Mouse (Mus musculus) liver, postnatal 0 days (tissue): ENCODE data around the gene Tor2a. TPM values are rescaled to one million over a fixed set of nuclear protein-coding genes. Genes with fewer than 3 reads are reported as not detected.
A peak's percentile ranks its signal among the peaks of the same experiment; 100 is the strongest.

Source experiments
- ATAC-seq: fragments of 200-750 bp; cut with Nextera tagmentation; 2 replicates; pipeline ENCODE4 v1.8.0; 2017; ENCODE audit warnings: mild to moderate bottlenecking, moderate library complexity
- DNase-seq: peaks from one replicate; pipeline ENCODE4 v3.0.0-alpha.2; 2016
- H3K27ac ChIP-seq: fragments of 300-500 bp; sonication (generic); 2 replicates; pipeline ENCODE4 v1.5.1; 2014; ENCODE audit warnings: antibody characterized with exemption, moderate library complexity, mild to moderate bottlenecking, low read depth
- H3K27me3 ChIP-seq: fragments of 300-500 bp; sonication (generic); 2 replicates; pipeline ENCODE4 v1.6.1; 2014; ENCODE audit warnings: low read length, control low read depth, mixed read lengths; ENCODE audit not compliant: insufficient read depth
- H3K36me3 ChIP-seq: fragments of 300-500 bp; sonication (generic); replicated peaks from 2 replicates; pipeline ENCODE4 v1.6.1; 2014; ENCODE audit warnings: mild to moderate bottlenecking, control low read depth, low read length, moderate library complexity, mixed read lengths; ENCODE audit not compliant: insufficient read depth
- H3K4me1 ChIP-seq: fragments of 300-500 bp; sonication (generic); 2 replicates; pipeline ENCODE4 v1.6.1; 2014; ENCODE audit warnings: antibody characterized with exemption, mild to moderate bottlenecking, control low read depth; ENCODE audit not compliant: insufficient read depth
- H3K4me2 ChIP-seq: fragments of 300-500 bp; sonication (generic); 2 replicates; pipeline ENCODE4 v1.6.1; 2014; ENCODE audit warnings: low read depth, mild to moderate bottlenecking, low read length, moderate library complexity, mixed read lengths
- H3K4me3 ChIP-seq: fragments of 300-500 bp; sonication (generic); 2 replicates; pipeline ENCODE4 v1.5.1; 2014; ENCODE audit warnings: low read depth, low read length
- H3K9ac ChIP-seq: fragments of 300-500 bp; sonication (generic); replicated peaks from 2 replicates; pipeline ENCODE4 v1.6.1; 2014; ENCODE audit warnings: mild to moderate bottlenecking, moderate library complexity
- H3K9me3 ChIP-seq: fragments of 300-500 bp; sonication (generic); 2 replicates; pipeline ENCODE4 v1.6.1; 2016; ENCODE audit warnings: mild to moderate bottlenecking, control low read depth, low read length, mixed read lengths
- CTCF ChIP-seq: sonication (generic); IDR thresholded peaks from 2 replicates; pipeline ENCODE4 v1.5.1; 2016; ENCODE audit warnings: antibody characterized with exemption, low read depth
- EP300 ChIP-seq: IDR thresholded peaks from 2 replicates; pipeline ENCODE4 v1.6.1; 2016; ENCODE audit warnings: antibody characterized with exemption, low read depth, mild to moderate bottlenecking
- WGBS: fragments of 180-500 bp; shearing (Covaris S2); extraction: QIAGEN DNeasy Blood & Tissue Kit; methylation state at CpG from one replicate; pipeline ENCODE4 v1.1.7; 2014; ENCODE audit not compliant: insufficient replicate concordance; 5-methylcytosine and 5-hydroxymethylcytosine counted together
- polyA plus RNA-seq: library from polyadenylated mRNA; unstranded; fragments of >200 nt; fragmentation: Nextera tagmentation; extraction: Ambion mirVana; gene quantifications from 2 replicates; pipeline ENCODE4 v1.2.1, GENCODE M21; 2015

The Tor2a gene
- polyA plus RNA-seq, 1 experiment from 2014 or later = 34.6 TPM

- 73% methylated on average over 18 of the region's 18 CpGs for WGBS
- DNase-seq (no peak), ATAC-seq (0 out of 2 replicates have a peak, but pooled peaks have one; percentile 25)
- Histone ChIP-seq H3K27ac (no peak overlapping the region), H3K4me2 (no peak overlapping the region), H3K9ac (no peak overlapping the region), H3K36me3 (peaks cover 20% of the 10 kb centered on the region), H3K4me1 (0 out of 2 replicates have a peak, but pooled peaks cover 8% of the 10 kb centered on the region), H3K27me3 (peaks cover 6% of the 10 kb centered on the region; the same call in 1 of the 2 replicates), H3K9me3 (no peaks in the 10 kb centered on the region), H3K4me3 (no peak overlapping the region)
- no peak for TF ChIP-seq EP300
- TF ChIP-seq CTCF = no peak
Measured at GRCm38 (mm10) chr2:32742173-32742531, 14.9 kb upstream of the Tor2a start.

GRCm38 (mm10) chr2:32744272-32744982 lies 12.6 kb upstream of the Tor2a start:
- Histone ChIP-seq H3K4me3 (no peak overlapping the region), H3K4me1 (0 out of 2 replicates have a peak, but pooled peaks cover 8% of the 10 kb centered on the region), H3K4me2 (no peak overlapping the region), H3K36me3 (peaks cover 23% of the 10 kb centered on the region), H3K9me3 (no peaks in the 10 kb centered on the region), H3K9ac (no peak overlapping the region), H3K27me3 (peaks cover 6% of the 10 kb centered on the region; the same call in 1 of the 2 replicates), H3K27ac (no peak overlapping the region)
- 69% methylated on average over 15 of the region's 15 CpGs for WGBS
- TF ChIP-seq EP300 = no peak
- TF ChIP-seq CTCF = no peak
- ATAC-seq (no peak), DNase-seq (no peak)

GRCm38 (mm10) chr2:32749082-32749481 lies 8.0 kb upstream of the Tor2a start:
- H3K36me3 ChIP-seq = peaks cover 46% of the 10 kb centered on the region
- TF ChIP-seq EP300 (no peak), CTCF (no peak)
- H3K27me3 ChIP-seq = no peaks in the 10 kb centered on the region
- DNase-seq (no peak), ATAC-seq (no peak)
- WGBS = 82% methylated on average over 16 of the region's 16 CpGs
- no peak overlapping the region for H3K9ac ChIP-seq
- H3K4me3 ChIP-seq = no peak overlapping the region
- H3K4me2 ChIP-seq = no peak overlapping the region
- no peaks in the 10 kb centered on the region; the same call in 1 of the 2 replicates for H3K4me1 ChIP-seq
- H3K27ac ChIP-seq = no peak overlapping the region
- H3K9me3 ChIP-seq = no peaks in the 10 kb centered on the region

GRCm38 (mm10) chr2:32750199-32750598 lies 6.8 kb upstream of the Tor2a start:
- DNase-seq = no peak
- Histone ChIP-seq H3K4me2 (no peak overlapping the region), H3K36me3 (peaks cover 55% of the 10 kb centered on the region), H3K9ac (no peak overlapping the region), H3K9me3 (no peaks in the 10 kb centered on the region), H3K4me1 (no peaks in the 10 kb centered on the region; the same call in 1 of the 2 replicates), H3K4me3 (no peak overlapping the region), H3K27ac (no peak overlapping the region), H3K27me3 (no peaks in the 10 kb centered on the region)
- no peak for ATAC-seq
- TF ChIP-seq EP300 (no peak), CTCF (peak; percentile 39; the same call in 1 of the 2 replicates)
- WGBS = 69% methylated on average over 7 of the region's 7 CpGs

GRCm38 (mm10) chr2:32750887-32751664 lies 6.0 kb upstream of the Tor2a start:
- Histone ChIP-seq H3K4me1 (no peaks in the 10 kb centered on the region; the same call in 1 of the 2 replicates), H3K27ac (peak overlapping the region; percentile 70), H3K4me3 (peak overlapping the region; percentile 31), H3K9ac (no peak overlapping the region), H3K36me3 (peaks cover 52% of the 10 kb centered on the region), H3K4me2 (peak overlapping the region; percentile 63), H3K9me3 (no peaks in the 10 kb centered on the region), H3K27me3 (no peaks in the 10 kb centered on the region)
- 58% methylated on average over 31 of the region's 31 CpGs for WGBS
- DNase-seq (peak; percentile 73), ATAC-seq (peak; percentile 92)
- TF ChIP-seq CTCF (no peak), EP300 (no peak)

GRCm38 (mm10) chr2:32751665-32752033 lies 5.4 kb upstream of the Tor2a start:
- peak overlapping the region; percentile 31 for H3K4me3 ChIP-seq
- H3K9ac ChIP-seq = no peak overlapping the region
- H3K27me3 ChIP-seq = no peaks in the 10 kb centered on the region

More at GRCm38 (mm10) chr2:32751665-32752033, 5.4 kb upstream of the Tor2a start:
- no peaks in the 10 kb centered on the region for H3K9me3 ChIP-seq
- ATAC-seq (peak; percentile 22; the same call in 1 of the 2 replicates), DNase-seq (no peak)
- peak overlapping the region; percentile 63 for H3K4me2 ChIP-seq
- TF ChIP-seq CTCF (no peak), EP300 (no peak)
- H3K4me1 ChIP-seq = no peaks in the 10 kb centered on the region; the same call in 1 of the 2 replicates
- peak overlapping the region; percentile 70; the same call in 1 of the 2 replicates for H3K27ac ChIP-seq
- 59% methylated on average over 9 of the region's 10 CpGs for WGBS
- peaks cover 47% of the 10 kb centered on the region for H3K36me3 ChIP-seq
